Mouse (Mus musculus) urinary bladder, postnatal 10 days (tissue): Measurements from ENCODE around the gene Shc3.

ENCODE experiments used
- DNase-seq: peaks from one replicate; pipeline ENCODE4 v3.0.0; 2022; ENCODE audit warnings: low spot score

Shc3 gene

GRCm38 (mm10) chr13:51417796-51418195 lies 151.4 kb downstream of the Shc3 start:
- no peak for DNase-seq

- no peak for DNase-seq
Measured at GRCm38 (mm10) chr13:51416727-51417126, 152.5 kb downstream of the Shc3 start.

GRCm38 (mm10) chr13:51413461-51413860 lies 155.8 kb downstream of the Shc3 start:
- DNase-seq = no peak

- DNase-seq = no peak
Measured at GRCm38 (mm10) chr13:51411696-51412430, 157.4 kb downstream of the Shc3 start.

- no peak for DNase-seq
Measured at GRCm38 (mm10) chr13:51411243-51411642, 158.0 kb downstream of the Shc3 start.

- no peak for DNase-seq
Measured at GRCm38 (mm10) chr13:51409936-51410481, 159.2 kb downstream of the Shc3 start.

- no peak for DNase-seq
Measured at GRCm38 (mm10) chr13:51408519-51409001, 160.7 kb downstream of the Shc3 start, which contains the start of gene S1pr3. Gene S1pr3 (plus strand): TSS chr13:51408639.

GRCm38 (mm10) chr13:51407541-51408217 lies 161.5 kb downstream of the Shc3 start:
- DNase-seq = no peak

- no peak for DNase-seq
Measured at GRCm38 (mm10) chr13:51405731-51406320, 163.4 kb downstream of the Shc3 start.

GRCm38 (mm10) chr13:51404566-51404965 lies 164.7 kb downstream of the Shc3 start:
- DNase-seq = no peak

- no peak for DNase-seq
Measured at GRCm38 (mm10) chr13:51400736-51401501, 168.3 kb downstream of the Shc3 start.

- no peak for DNase-seq
Measured at GRCm38 (mm10) chr13:51400186-51400719, 169.0 kb downstream of the Shc3 start.

- DNase-seq = no peak
Measured at GRCm38 (mm10) chr13:51399562-51399961, 169.7 kb downstream of the Shc3 start.

- DNase-seq = no peak
Measured at GRCm38 (mm10) chr13:51397861-51398260, 171.4 kb downstream of the Shc3 start.

- no peak for DNase-seq
Measured at GRCm38 (mm10) chr13:51392256-51392655, 177.0 kb downstream of the Shc3 start.

GRCm38 (mm10) chr13:51391359-51391916 lies 177.8 kb downstream of the Shc3 start:
- DNase-seq = no peak

- no peak for DNase-seq
Measured at GRCm38 (mm10) chr13:51390398-51390797, 178.8 kb downstream of the Shc3 start.

GRCm38 (mm10) chr13:51387908-51388307 lies 181.3 kb downstream of the Shc3 start:
- no peak for DNase-seq

GRCm38 (mm10) chr13:51384899-51385298 lies 184.3 kb downstream of the Shc3 start:
- DNase-seq = no peak

GRCm38 (mm10) chr13:51381498-51381897 lies 187.7 kb downstream of the Shc3 start:
- no peak for DNase-seq
